Mouse (Mus musculus) thymus, postnatal 25 days (tissue): Measurements from ENCODE around the gene Fam229b.

Experiments
- DNase-seq: peaks from one replicate; pipeline ENCODE4 v3.0.0; 2022

Fam229b gene

DNA sequence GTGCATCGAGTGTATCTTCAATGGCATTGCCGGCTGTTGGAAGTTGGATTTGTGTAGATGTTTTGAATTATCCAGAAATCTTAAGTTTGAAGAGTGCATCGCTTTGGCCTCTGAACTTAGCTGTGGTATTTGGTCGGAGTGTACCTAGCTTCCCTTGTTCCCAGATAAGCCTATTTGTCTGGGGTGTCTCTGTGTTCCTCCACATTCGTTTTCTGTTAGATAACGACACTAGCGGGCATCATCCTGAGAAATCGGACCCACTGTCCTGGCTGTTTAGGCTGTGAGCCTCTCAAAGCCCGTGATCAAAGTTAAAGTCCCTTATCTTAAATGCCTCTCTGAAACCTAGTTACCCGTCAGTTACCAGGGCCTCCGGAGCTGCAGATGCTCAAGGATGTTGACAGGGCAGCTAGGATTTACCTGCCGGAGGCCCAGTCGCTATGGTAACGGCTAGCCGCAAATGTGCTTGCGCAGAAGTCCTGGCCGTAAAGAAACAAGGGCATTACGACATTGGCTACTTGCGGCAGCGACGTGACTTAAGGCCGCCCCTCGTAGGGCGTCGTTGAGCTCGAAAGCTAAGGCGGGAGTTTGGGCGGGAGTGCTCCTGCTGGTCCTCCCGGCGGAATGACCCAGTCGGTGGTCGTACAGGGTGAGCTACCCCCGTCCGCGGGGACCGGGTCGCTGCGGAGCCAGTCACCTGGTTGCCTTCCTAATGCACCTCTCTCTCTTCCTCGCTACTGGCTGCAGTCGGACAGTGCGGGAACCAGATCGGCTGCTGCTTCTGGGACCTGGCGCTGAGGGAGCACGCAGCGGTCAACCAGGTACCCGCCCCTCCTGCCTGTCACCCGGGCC lies at the start of gene Fam229b, which contains the start of gene Tube1:
Fam229b (minus strand) TSS at position 453 of the 849 bp plus-strand sequence.
Tube1 (plus strand) TSS at position 515 of the 849 bp plus-strand sequence.
- DNase-seq: peak; percentile 91

DNA sequence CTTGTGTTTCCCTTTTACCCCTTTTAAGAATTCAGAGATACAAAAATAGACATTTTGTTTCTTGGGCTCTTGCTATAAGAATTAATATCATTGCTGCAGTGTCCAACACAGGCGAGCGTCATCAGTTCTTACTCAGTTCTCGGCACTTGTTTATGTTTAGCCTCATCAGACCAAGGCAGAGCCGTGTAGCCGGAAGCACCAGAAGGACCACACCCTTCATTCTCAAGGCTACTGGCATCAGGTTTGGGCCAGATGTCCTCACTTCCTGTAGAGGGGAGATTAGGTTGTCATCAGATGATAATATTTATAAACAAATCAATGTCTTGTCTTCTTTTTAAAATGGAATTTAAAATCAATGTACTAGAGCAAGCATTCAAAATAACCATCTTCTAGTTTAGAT lies 43.3 kb upstream of the Fam229b start:
- DNase-seq: no peak

GRCm38 (mm10) chr10:39173077-39173476 lies 39.4 kb upstream of the Fam229b start:
- DNase-seq: no peak

- no peak for DNase-seq
Observed at GRCm38 (mm10) chr10:39172540-39172931, 38.8 kb upstream of the Fam229b start.

GRCm38 (mm10) chr10:39171603-39172539 lies 38.2 kb upstream of the Fam229b start:
- peak; percentile 93 for DNase-seq

DNA sequence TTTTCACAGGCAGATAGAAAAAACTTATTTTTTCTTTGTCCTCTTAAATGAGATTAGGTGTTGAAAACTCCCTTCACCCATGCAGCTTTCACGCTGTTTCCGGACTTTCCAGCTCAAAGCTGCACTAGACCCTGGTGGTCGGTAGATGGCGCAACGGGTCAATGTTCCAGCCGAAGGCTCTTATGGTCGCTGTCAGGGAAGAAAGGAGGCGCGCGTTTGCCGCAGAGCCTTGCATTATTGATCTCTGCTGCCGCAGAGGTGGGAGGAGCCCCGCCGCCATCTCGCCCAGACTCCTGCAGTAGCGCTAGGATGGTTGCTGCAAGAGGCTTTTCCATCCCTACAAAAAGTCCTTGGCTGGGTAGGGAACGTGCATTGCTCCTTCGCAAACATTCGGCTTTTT lies 37.4 kb upstream of the Fam229b start:
- peak; percentile 96 for DNase-seq

- DNase-seq: peak; percentile 39
Observed at GRCm38 (mm10) chr10:39170706-39171105, 37.0 kb upstream of the Fam229b start.

GRCm38 (mm10) chr10:39170181-39170580 lies 36.5 kb upstream of the Fam229b start:
- DNase-seq: peak; percentile 83

DNA sequence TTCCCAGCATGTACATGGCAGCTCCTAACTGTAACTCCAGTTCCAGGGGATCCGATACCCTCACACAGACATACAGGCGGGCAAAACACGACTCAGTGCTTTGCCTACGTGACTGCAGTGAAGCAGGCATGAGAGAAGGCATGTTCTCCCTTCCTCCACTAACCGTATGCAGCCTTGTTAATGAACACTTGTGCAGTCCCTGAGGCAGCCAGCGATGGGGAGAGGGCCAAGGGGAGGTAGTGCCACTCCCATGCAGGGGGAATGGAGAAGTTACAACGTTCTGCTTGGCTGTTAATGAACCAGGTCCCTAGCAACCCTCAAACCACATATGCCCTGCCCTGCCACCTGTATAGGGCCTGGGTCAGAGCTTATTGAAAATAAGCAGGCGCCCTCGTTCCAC lies 35.9 kb upstream of the Fam229b start:
- no peak for DNase-seq

GRCm38 (mm10) chr10:39167611-39168010 lies 33.9 kb upstream of the Fam229b start:
- no peak for DNase-seq

DNA sequence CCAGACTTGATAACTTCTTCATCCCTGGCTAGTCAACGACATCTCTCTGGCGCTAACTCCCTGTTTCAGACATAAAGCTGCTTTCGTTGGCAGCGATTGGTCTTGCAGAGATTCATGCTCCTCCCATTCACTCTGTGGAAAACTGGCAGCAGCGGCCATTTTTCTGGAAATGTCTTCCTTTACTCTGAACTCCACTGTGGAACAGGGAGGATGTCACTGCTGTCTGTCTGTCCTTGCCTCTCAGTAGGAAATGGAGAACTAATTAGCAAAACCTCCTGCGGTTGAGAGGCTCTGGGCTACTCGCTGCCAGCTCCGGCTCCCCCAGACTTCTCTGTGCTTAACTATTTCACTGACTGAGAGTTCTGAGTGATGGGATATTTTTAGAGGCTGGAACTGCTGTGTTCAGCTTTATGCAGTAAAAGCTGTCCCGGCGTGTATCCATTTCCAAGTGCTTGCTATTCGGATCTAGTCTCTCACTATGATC lies 32.0 kb upstream of the Fam229b start:
- no peak for DNase-seq

DNA sequence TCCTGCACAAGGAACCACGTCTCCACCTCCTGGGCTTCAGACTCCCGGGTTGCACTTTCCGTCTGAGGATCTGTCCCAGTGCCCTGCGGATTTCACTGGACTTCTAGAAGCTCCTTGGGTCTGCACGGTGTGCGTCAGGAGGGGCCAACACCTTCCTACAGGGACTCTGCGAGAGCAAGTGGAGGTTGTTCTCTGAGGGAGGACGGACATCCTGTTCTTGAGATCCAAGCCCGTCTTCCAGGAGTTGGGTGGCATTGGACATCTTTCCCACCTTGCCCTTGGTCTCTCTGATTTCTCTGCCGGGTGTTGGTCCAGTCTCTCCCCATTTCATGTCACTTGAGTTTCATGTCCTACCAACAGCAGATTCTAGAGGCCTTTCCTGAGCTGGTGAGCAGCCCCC lies 30.0 kb upstream of the Fam229b start, which contains the start of gene Ccn6:
Ccn6 (minus strand) TSS at position 101 of the 400 bp plus-strand sequence.
- DNase-seq: no peak

GRCm38 (mm10) chr10:39162666-39163484 lies 29.2 kb upstream of the Fam229b start:
- no peak for DNase-seq

- DNase-seq: no peak
Observed at GRCm38 (mm10) chr10:39161406-39161805, 27.7 kb upstream of the Fam229b start.

DNA sequence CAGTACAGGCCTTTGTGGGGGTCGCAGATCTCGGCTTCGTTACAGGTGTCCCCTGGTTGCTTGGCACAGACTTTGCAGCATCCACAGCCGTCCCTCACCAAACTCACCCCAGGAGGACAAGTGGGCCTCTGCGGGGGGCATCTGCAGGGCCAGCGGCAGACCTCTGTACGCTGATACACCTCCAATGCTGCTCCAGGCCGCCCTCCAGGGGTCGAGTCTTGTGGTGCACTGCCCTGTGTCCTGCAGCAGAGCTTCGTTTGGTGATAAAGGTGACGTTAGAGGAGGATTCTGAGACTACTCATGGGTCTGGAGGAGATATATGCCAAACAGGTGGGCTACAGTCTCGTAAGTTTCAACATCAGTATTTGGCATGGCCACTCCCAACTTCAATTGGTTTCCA lies 24.6 kb upstream of the Fam229b start:
- no peak for DNase-seq

- DNase-seq: no peak
Observed at GRCm38 (mm10) chr10:39157321-39157720, 23.6 kb upstream of the Fam229b start.

DNA sequence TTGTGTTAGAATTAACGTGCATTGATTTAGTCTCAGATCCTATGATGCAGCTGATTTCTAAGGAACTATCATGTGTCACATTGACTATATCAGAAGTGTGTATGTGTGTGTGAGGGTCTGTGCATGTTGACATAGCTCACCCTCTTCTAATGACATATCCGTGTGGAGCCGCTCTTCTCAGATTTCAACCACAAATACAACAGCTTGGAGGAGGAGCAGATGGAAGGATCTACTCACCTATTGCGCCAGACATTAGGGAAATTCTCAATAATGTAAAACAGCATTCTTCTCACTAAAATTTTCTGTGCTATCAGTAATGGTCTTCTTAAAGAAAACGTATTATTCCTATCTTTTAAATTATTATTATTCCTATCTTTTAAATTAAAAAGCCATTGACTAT lies 23.0 kb upstream of the Fam229b start:
- DNase-seq: no peak

- no peak for DNase-seq
Observed at GRCm38 (mm10) chr10:39142216-39142615, 8.5 kb upstream of the Fam229b start.

- DNase-seq: no peak
Observed at GRCm38 (mm10) chr10:39141401-39141800, 7.7 kb upstream of the Fam229b start.

GRCm38 (mm10) chr10:39140843-39141242 lies 7.1 kb upstream of the Fam229b start:
- no peak for DNase-seq

DNA sequence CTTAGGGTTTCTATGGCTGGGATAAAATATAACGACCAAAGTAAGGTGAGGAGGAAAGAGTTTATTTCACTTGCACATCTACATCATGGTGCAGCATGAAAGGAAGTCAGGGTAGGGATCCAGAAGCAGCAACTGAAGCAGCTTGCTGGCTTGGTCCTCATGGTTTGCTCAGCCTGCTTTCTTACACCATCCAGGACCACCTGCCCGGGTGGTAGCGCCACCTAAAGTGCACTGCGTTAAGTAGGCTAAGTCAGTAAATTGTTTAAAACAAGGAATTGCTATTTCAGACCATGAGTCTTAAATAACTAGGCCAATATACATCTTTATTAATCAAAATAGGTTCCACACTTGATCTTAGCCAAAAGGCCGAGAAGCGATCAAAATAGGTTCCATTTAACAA lies 5.0 kb upstream of the Fam229b start:
- DNase-seq: peak; percentile 48

DNA sequence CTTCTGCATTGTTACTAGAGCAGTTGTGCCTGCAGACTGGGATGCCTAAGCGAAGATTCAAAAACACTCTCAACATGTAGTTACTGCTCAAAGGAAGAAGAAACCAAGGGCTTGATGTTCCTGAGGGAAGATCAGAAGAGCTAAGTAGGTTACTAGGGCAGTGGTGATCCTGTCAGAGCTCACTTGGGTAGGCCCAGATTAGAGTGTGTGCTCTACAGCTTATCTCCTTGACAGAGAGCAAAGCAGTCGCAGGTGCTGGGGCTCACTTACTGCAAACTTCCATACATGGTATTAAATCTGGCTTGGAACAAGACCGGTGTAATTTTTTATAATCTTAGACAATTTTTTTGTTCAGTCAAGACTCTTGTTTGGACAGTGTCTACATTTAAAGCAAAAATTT lies 4.1 kb upstream of the Fam229b start:
- DNase-seq: peak; percentile 46
